Mouse (Mus musculus) thymus, postnatal 10 days (tissue): ENCODE data around the gene Stfa2.
"Not testable (repeated sequence)": the region's sequence is repeated elsewhere in the genome, so short reads cannot be mapped to it uniquely, and the experiment has no call there.

Experiments used
- DNase-seq, 2 experiments: peaks; one replicate each; pipeline ENCODE4 v3.0.0; 2021; ENCODE audit warnings: low spot score in 2 of 2

The Stfa2 gene

DNA sequence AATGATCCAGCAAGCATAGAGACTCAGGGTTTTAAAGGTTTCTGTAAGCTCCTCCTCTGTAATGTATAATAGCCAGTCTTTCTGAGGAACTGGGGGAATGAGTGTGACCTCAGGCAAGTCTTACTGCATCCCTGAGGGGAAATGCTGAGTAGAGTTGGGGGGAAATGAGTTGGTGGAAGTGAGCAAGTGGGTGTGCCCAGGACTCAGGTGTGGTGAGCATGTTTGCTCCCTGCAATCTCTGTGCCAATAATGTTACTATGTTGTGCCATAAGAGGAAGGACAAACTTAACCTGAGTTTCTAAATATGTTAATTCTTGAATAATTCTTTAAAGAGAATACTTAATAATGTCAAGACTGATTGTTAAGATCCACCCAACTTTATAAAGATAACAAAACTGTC, at the start of gene Stfa2:
Gene Stfa2, minus strand, starts transcription at position 101 of the 400 bp plus-strand sequence.
- DNase-seq, result no peak

DNA sequence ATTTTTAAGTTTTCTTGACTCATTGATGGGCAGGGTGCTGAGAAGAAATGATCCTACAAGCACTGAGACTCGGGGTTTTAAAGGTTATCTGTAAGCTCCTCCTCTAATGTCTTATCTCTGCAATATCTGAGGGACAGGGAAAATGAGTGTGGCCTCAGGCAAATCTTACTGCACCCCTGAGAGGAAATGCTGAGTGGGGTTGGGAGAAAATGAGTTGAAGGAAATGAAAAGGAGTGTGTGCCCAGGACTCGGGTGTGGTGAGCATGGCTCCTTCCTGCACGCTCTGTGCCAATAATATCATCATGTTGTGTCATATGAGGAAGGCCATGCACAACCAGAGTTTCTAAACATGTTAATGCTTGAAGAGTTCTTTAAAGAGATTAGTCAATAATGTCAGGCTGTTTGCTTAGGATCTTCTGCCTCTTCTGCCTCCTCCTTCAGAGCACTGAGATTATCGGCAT, 47.1 kb upstream of the Stfa2 start, which contains the start of gene Stfa3:
Gene Stfa3, minus strand, starts transcription at position 51 of the 461 bp plus-strand sequence.
- no peak for DNase-seq

DNA sequence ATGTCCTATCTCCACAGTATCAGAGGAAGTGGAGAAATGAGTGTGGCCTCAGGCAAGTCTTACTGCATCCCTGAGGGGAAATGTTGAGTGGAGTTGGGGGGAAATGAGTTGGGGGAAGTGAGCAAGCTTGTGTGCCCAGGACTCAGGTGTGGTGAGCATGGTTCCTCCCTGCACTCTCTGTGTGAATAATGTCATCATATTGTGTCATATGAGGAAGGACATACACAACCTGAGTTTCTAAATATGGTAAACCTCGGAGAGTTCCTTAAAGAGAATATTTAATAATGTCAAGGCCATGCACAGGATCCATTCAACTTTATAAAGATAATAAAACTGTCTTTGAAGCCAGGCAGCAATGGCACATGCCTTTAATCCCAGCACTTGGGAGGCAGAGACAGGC, 12.7 kb upstream of the Stfa2 start:
- not testable (repeated sequence) for DNase-seq

DNA sequence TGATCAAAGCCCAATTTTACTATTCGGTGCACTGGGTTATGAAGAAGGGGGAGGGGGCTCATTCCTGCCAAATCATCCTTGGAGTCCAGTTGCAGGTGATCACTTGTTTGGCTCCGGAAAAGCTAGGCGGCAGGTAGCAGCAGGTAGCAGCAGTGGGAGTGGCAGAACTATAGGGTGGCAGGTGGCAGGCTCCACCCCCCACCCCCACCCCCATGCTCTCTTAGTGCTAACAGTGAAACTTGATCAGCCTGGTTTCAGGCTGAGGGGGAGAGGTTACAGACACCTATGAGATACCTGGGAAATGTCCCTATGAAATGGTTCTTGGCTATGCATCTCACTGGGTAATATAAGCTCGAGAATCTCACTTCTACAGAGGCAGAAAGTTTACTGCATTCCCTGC, 19.2 kb downstream of the Stfa2 start:
- DNase-seq, result no peak

DNA sequence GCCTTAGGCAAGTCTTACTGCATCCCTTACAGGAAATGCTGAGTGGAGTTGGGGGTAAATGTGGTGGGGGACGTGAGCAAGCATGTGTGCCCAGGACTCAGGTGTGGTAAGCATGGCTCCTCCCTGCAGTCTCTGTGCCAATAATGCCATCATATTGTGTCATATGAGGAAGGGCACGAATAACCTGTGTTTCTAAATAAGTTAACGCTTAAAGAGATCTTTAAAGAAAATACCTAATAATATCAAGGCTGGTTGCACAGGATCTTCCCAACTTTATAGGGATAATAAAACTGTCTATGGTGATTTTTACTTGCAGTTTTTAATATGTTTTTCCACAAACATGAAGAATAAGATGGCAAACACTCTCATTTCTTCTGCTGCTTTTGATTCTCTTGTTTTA, 40.6 kb downstream of the Stfa2 start, which contains the start of gene BC100530:
Gene BC100530, minus strand, starts transcription at position 101 of the 400 bp plus-strand sequence.
- not testable (repeated sequence) for DNase-seq
